In genomic region chr10:7470457-7470856, GRCm38 (mm10) we compare ENCODE assay signal across 8 mouse cellular contexts. TPM values are rescaled to one million over a fixed set of nuclear protein-coding genes. Genes with fewer than 3 reads are reported as not detected.
A peak's percentile ranks its signal among the peaks of the same experiment; 100 is the strongest.
DNase-seq lines count a peak whose midpoint lies in the region; ATAC-seq and TF ChIP-seq lines count a peak whose summit lies in the region.

No protein-coding gene starts in this region.

- no peak overlapping the region for H3K4me3 ChIP-seq in forebrain, embryonic 15.5 days
- peak overlapping the region; percentile 12 to 28; a peak in 1 of 4 replicates for H3K4me3 ChIP-seq in liver, embryonic 14.5 days (ENCODE audit: insufficient read depth in 1 of 2, low read depth in 2 of 2, low read length in 2 of 2)

- no peaks in the 10 kb centered on the region for H3K36me3 ChIP-seq in forebrain, embryonic 15.5 days
- H3K36me3 ChIP-seq in liver, embryonic 14.5 days (replicated peaks; ENCODE audit: control insufficient read depth, insufficient read depth, low read depth), result no peaks in the 10 kb centered on the region

- no peak for TF ChIP-seq CTCF in liver, embryonic 14.5 days (IDR thresholded peaks at IDR 0.05; ENCODE audit: low read depth)

- TF ChIP-seq EP300 in liver, embryonic 14.5 days (IDR thresholded peaks at IDR 0.05; ENCODE audit: low read depth), result no peak

- H3K4me2 ChIP-seq in forebrain, embryonic 15.5 days (replicated peaks), result peak overlapping the region; percentile 38
- H3K4me2 ChIP-seq in liver, embryonic 14.5 days (ENCODE audit: low read depth), result peak overlapping the region; percentile 53

- no peaks in the 10 kb centered on the region for H3K27me3 ChIP-seq in forebrain, embryonic 15.5 days
- no peaks in the 10 kb centered on the region for H3K27me3 ChIP-seq in liver, embryonic 14.5 days (ENCODE audit: control insufficient read depth, insufficient read depth, low read length)

- no peak overlapping the region for H3K9ac ChIP-seq in forebrain, embryonic 15.5 days (replicated peaks)
- H3K9ac ChIP-seq in liver, embryonic 14.5 days (replicated peaks), result peak overlapping the region; percentile 37; the same call in 1 of the 2 replicates

- DNase-seq in adrenal gland, postnatal 10 days, result peak; percentile 12
- DNase-seq in adrenal gland, postnatal 4 days (ENCODE audit: low spot score in 2 of 2), result no peak
- DNase-seq in 3134 (ENCODE audit: extremely low read depth, insufficient read length, low spot score), result peak; percentile 32
- DNase-seq in liver, embryonic 14.5 days (ENCODE audit: low read depth in 3 of 3, low spot score in 3 of 3), result no peak
- DNase-seq in adrenal gland, postnatal 14 days, result no peak
- no peak for DNase-seq in B cell, adult 2 months
- DNase-seq in right cerebral cortex, postnatal 4 days, result no peak

- no peaks in the 10 kb centered on the region for H3K9me3 ChIP-seq in forebrain, embryonic 15.5 days
- no peaks in the 10 kb centered on the region for H3K9me3 ChIP-seq in liver, embryonic 14.5 days (ENCODE audit: control insufficient read depth, low read length)

- no peak overlapping the region for H3K27ac ChIP-seq in forebrain, embryonic 15.5 days (replicated peaks)
- H3K27ac ChIP-seq in liver, embryonic 14.5 days, result no peak overlapping the region

- 7% methylated on average over 7 of the region's 7 CpGs for WGBS in forebrain, embryonic 15.5 days
- 6% methylated on average over 7 of the region's 7 CpGs for WGBS in liver, embryonic 14.5 days (ENCODE audit: insufficient replicate concordance)

- H3K4me1 ChIP-seq in forebrain, embryonic 15.5 days, result 0 out of 2 replicates have a peak, but pooled peaks cover 4% of the 10 kb centered on the region
- peaks cover 0 to 4% of the 10 kb centered on the region in 2 experiments; a peak in 2 of 4 replicates for H3K4me1 ChIP-seq in liver, embryonic 14.5 days (replicated peaks; ENCODE audit: control insufficient read depth in 2 of 2, insufficient read depth in 2 of 2, low read length in 1 of 2)

- ATAC-seq in forebrain, embryonic 15.5 days (replicated peaks), result 0 out of 2 replicates have a peak, but pooled peaks have one; percentile 32
- no peak for ATAC-seq in liver, embryonic 14.5 days (ENCODE audit: insufficient read depth)

RNA-seq across cellular contexts. Expression of gene Ulbp1, which starts 3.0 kb away (rescaled TPM):
- total RNA-seq in adrenal gland, postnatal 10 days (2021), result 10 to 100 TPM; 14.7 to 20.4 TPM
- total RNA-seq in adrenal gland, postnatal 4 days (2021), result 10 to 100 TPM; 32.2 to 32.9 TPM
- polyA plus RNA-seq in forebrain, embryonic 15.5 days (2015; fragmentation: Nextera tagmentation; extraction: Ambion mirVana), result 0.65 TPM in 2 replicates
- polyA plus RNA-seq in liver, embryonic 14.5 days (2012; rRNA removed), result 0.69 and 1.3 TPM in 2 replicates
- 0.79 and 1.8 TPM in 2 replicates for polyA plus RNA-seq in liver, embryonic 14.5 days (2014; fragmentation: Nextera tagmentation; extraction: Ambion mirVana)
- 13.6 and 14.4 TPM in 2 replicates for total RNA-seq in adrenal gland, postnatal 14 days (2021)

Comparison
In these comparisons a context has a peak if more than half of its experiments do, and no peak if none do; other contexts are left out.
1. DNase-seq: peak in adrenal gland, postnatal 10 days (single experiment) and 3134 (single experiment); none in adrenal gland, postnatal 4 days (0 of 2), liver, embryonic 14.5 days (0 of 3), adrenal gland, postnatal 14 days (single experiment), B cell, adult 2 months (0 of 2) and right cerebral cortex, postnatal 4 days (single experiment).